Mouse (Mus musculus): ENCODE measurements around the gene Hivep3.

GRCm38 (mm10) chr4:120052481-120052880 is 318.9 kb downstream of the Hivep3 start:
- TF ChIP-seq CTCF (IDR thresholded peaks at IDR 0.05; ENCODE audit: control insufficient read depth, insufficient read depth, insufficient read length), result no peak
- no peak for TF ChIP-seq MAX (IDR thresholded peaks at IDR 0.05)
- no peak for TF ChIP-seq USF1 (IDR thresholded peaks at IDR 0.05; ENCODE audit: low read depth)
- no peak for TF ChIP-seq MYOG (IDR thresholded peaks at IDR 0.05; ENCODE audit: control insufficient read depth, extremely low read depth, insufficient read length)
